Mouse (Mus musculus) kidney, embryonic 15.5 days (tissue): ENCODE measurements at regions not wholly inside any gene's neighbourhood (a gene's known extent, or its start where the extent isn't known, plus 50 kb on each side); places are given as distances from the start of the nearest gene placed in this dataset.
"Not testable (repeated sequence)": the region's sequence is repeated elsewhere in the genome, so short reads cannot be mapped to it uniquely, and the experiment has no call there.

Experiments
- ATAC-seq: fragments of 200-750 bp; cut with Nextera tagmentation; replicated peaks from 2 replicates; pipeline ENCODE4 v1.8.0; 2017; ENCODE audit warnings: moderate TSS enrichment; ENCODE audit not compliant: low FRiP score
- H3K27ac ChIP-seq: fragments of 300-500 bp; sonication (generic); 2 replicates; pipeline ENCODE4 v1.5.1; 2015; ENCODE audit warnings: mild to moderate bottlenecking, inconsistent platforms
- H3K27me3 ChIP-seq: fragments of 300-500 bp; sonication (generic); 2 replicates; pipeline ENCODE4 v1.6.1; 2015; ENCODE audit warnings: inconsistent platforms
- H3K36me3 ChIP-seq: fragments of 300-500 bp; sonication (generic); 2 replicates; pipeline ENCODE4 v1.6.1; 2015; ENCODE audit warnings: inconsistent platforms
- H3K4me1 ChIP-seq: fragments of 300-500 bp; sonication (generic); 2 replicates; pipeline ENCODE4 v1.6.1; 2015; ENCODE audit warnings: inconsistent platforms
- H3K4me2 ChIP-seq: fragments of 300-500 bp; sonication (generic); 2 replicates; pipeline ENCODE4 v1.6.1; 2015; ENCODE audit warnings: moderate library complexity, mild to moderate bottlenecking, inconsistent platforms
- H3K4me3 ChIP-seq: fragments of 300-500 bp; sonication (generic); replicated peaks from 2 replicates; pipeline ENCODE4 v1.5.1; 2015; ENCODE audit warnings: mild to moderate bottlenecking, inconsistent platforms
- H3K9ac ChIP-seq: fragments of 300-500 bp; sonication (generic); 2 replicates; pipeline ENCODE4 v1.6.1; 2015; ENCODE audit warnings: mild to moderate bottlenecking, inconsistent platforms
- H3K9me3 ChIP-seq: fragments of 300-500 bp; sonication (generic); replicated peaks from 2 replicates; pipeline ENCODE4 v1.6.1; 2016; ENCODE audit warnings: inconsistent platforms
- WGBS: fragments of 180-500 bp; shearing (Covaris S2); methylation state at CpG from one replicate; pipeline ENCODE4 v1.1.7; 2015; ENCODE audit warnings: mixed read lengths; 5-methylcytosine and 5-hydroxymethylcytosine counted together

DNA sequence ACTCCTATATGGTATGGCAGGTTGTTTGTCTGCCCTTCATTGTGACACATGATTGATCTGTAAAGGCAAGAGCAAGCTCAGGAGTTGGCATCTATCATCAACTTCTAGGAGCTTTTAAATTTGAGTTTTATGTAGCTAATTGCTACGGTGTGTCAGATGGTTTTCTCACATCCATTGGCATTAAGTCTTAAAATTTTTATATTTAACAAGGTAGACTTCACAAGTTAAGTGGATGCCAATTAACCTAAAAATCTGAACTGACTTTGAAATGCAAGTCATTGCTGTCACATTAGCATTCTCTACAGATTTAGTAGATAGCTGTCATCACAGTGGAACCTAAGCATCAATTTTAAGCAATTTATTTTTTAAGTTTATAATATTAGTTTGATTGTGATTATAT lies 345.5 kb downstream of the Hdgfl1 start:
- Histone ChIP-seq H3K27ac (no peak overlapping the region), H3K27me3 (no peaks in the 10 kb centered on the region), H3K4me3 (no peak overlapping the region), H3K9ac (no peak overlapping the region), H3K9me3 (no peaks in the 10 kb centered on the region), H3K36me3 (no peaks in the 10 kb centered on the region), H3K4me2 (no peak overlapping the region), H3K4me1 (no peaks in the 10 kb centered on the region)
- no peak for ATAC-seq
- 84% methylated on average over 1 of the region's 1 CpGs for WGBS

DNA sequence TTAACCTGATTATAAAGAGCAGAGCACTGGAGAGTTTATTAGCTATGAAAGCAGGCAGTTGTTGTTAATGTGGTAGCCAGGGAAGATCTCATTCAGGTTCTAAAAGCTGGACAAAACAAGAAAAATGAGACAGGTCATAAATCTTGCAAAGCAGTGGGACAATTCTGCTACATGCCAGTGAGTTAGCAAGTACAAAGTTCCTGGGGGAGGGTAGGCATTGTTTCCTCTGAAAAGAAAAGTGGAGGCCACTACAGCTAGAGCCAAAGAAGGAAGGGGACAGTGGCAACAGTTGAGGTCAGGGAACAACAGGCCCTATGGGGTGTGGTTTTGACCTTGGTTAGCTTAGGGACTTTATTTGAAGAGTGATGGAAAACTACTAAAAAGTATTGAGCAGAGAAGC lies 364.2 kb downstream of the Hdgfl1 start:
- Histone ChIP-seq H3K4me3 (no peak overlapping the region), H3K9me3 (no peaks in the 10 kb centered on the region), H3K4me1 (no peaks in the 10 kb centered on the region), H3K4me2 (no peak overlapping the region), H3K27me3 (no peaks in the 10 kb centered on the region), H3K27ac (0 out of 2 replicates have a peak overlapping the region, but pooled peaks have one; percentile 13), H3K9ac (no peak overlapping the region), H3K36me3 (no peaks in the 10 kb centered on the region)
- ATAC-seq: 0 out of 2 replicates have a peak, but pooled peaks have one; percentile 36

DNA sequence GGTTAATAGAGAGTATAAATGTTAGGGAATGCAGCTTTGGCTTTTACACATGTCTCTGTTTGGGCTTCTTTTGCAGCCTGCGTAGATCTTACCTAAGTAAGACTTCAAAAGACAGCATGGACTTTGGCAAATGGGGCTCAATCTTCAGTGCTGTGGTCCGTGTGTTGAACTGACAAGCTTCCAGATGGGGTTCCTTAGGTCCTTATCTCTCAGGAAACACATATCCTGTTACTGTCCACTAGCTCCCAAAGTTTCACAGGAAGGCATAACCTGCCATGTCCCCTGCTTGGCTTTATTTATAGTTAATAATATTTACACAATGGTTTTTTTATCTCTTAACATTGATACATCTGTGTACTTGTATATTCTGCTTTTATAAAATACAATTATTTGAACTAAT lies 365.3 kb downstream of the Hdgfl1 start:
- no peak overlapping the region for H3K27ac ChIP-seq
- WGBS: 52% methylated on average over 2 of the region's 2 CpGs
- H3K4me2 ChIP-seq: no peak overlapping the region
- no peaks in the 10 kb centered on the region for H3K9me3 ChIP-seq
- H3K4me1 ChIP-seq: no peaks in the 10 kb centered on the region
- H3K4me3 ChIP-seq: no peak overlapping the region
- H3K9ac ChIP-seq: no peak overlapping the region
- no peaks in the 10 kb centered on the region for H3K27me3 ChIP-seq
- H3K36me3 ChIP-seq: no peaks in the 10 kb centered on the region
- no peak for ATAC-seq

DNA sequence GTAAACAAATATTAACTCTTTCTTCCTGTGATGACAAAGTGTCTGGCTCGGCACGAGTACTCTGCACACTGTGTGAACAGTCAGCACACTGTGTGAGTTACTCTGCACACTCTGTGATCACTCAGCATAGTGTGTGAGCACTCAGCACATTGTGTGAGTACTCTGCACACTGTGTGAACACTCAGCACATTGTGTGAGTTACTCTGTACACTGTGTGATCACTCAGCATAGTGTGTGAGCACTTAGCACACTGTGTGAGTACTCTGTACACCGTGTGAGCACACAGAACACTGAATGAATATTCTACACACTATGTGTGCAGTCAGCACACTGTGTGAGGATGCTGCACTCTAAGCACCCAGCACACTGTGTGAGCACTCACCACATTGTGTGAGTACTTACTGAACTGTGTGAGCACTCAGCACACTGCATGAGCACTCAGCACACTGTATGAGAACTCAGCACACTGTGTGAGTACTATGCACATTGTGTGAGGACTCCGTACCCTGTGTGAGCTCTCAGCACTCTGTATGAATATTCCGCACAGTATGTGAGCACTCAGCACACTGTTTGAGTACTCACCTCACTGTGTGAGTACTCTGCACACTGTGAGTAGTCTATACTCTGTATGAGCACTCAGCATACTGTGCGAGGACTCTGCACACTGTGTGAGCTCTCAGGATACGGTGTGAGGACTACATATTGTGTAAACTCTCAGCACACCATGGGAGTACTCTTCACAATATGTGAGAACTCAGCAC lies 381.9 kb downstream of the Hdgfl1 start:
- Histone ChIP-seq H3K4me1 (0 out of 2 replicates have a peak, but pooled peaks cover 4% of the 10 kb centered on the region), H3K9me3 (no peaks in the 10 kb centered on the region), H3K36me3 (no peaks in the 10 kb centered on the region), H3K9ac (no peak overlapping the region), H3K4me3 (no peak overlapping the region), H3K27me3 (no peaks in the 10 kb centered on the region), H3K27ac (no peak overlapping the region), H3K4me2 (no peak overlapping the region)
- 87% methylated on average over 7 of the region's 7 CpGs for WGBS
- peak; percentile 15; the same call in 1 of the 2 replicates for ATAC-seq

DNA sequence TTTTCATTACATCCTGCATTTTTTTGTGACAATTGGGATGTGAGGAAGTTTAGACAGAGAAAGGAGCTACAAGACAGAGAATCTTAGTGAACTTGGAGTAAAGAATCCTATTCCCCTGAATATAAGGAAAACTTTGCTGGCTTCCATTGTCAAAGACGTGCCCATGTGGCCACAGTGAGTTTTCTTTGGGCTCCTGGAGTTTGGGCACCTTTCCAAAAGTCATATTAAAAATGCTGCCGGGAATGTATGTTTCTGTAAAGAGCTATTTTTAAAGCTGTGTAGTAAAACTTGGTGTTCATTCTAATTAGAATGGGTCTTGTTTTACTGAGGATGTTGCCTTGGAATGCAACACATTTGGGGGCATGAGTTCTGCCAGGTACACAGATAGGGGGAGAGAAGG lies 387.3 kb downstream of the Hdgfl1 start:
- 0 out of 2 replicates have a peak, but pooled peaks cover 4% of the 10 kb centered on the region for H3K4me1 ChIP-seq
- H3K9ac ChIP-seq: no peak overlapping the region
- no peaks in the 10 kb centered on the region for H3K27me3 ChIP-seq
- no peak overlapping the region for H3K27ac ChIP-seq
- no peak overlapping the region for H3K4me2 ChIP-seq
- H3K4me3 ChIP-seq: no peak overlapping the region
- no peak for ATAC-seq
- H3K9me3 ChIP-seq: no peaks in the 10 kb centered on the region
- WGBS: 59% methylated on average over 2 of the region's 2 CpGs
- H3K36me3 ChIP-seq: no peaks in the 10 kb centered on the region

DNA sequence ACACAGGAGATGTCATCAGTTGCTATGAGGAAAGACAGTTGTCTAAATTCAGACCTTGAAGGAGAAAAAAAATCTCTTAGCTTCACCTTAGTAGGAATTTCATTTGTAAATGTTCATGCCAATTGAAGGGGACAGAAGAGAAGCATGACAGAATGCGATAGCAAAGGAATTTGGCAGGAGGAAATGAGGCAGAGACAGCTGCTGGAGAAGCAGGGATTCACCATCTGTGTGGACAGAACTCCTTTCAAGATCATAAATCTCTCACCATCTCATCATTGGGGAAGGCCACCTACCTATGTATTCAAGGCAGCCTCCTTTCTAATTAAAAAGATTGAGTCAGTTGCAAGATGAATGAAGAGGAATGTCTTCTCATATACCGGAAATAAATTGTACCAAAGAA lies 387.8 kb downstream of the Hdgfl1 start:
- 0 out of 2 replicates have a peak, but pooled peaks cover 4% of the 10 kb centered on the region for H3K4me1 ChIP-seq
- no peaks in the 10 kb centered on the region for H3K9me3 ChIP-seq
- no peaks in the 10 kb centered on the region for H3K27me3 ChIP-seq
- 63% methylated on average over 2 of the region's 2 CpGs for WGBS
- H3K36me3 ChIP-seq: no peaks in the 10 kb centered on the region
- H3K4me3 ChIP-seq: no peak overlapping the region
- H3K9ac ChIP-seq: no peak overlapping the region
- no peak overlapping the region for H3K27ac ChIP-seq
- no peak for ATAC-seq
- H3K4me2 ChIP-seq: no peak overlapping the region

DNA sequence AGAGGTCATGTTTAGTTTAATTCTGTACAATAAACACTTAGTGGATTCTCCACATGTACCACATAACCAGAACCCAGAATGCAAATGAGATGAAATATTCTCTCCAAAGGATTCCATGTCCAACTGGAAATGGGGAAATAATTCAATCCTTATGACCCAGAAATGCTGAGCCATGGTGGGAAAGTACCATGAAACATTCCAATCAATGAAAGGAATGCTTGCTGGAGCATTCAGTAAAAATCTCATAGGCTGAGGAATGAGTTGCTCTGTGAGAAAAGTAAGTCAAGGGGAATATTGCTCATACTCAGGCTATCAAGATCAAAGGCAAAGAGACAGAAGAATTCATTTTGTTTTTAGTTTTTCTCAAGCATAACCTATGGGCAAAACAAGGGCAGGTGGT lies 394.4 kb downstream of the Hdgfl1 start:
- H3K36me3 ChIP-seq: no peaks in the 10 kb centered on the region

DNA sequence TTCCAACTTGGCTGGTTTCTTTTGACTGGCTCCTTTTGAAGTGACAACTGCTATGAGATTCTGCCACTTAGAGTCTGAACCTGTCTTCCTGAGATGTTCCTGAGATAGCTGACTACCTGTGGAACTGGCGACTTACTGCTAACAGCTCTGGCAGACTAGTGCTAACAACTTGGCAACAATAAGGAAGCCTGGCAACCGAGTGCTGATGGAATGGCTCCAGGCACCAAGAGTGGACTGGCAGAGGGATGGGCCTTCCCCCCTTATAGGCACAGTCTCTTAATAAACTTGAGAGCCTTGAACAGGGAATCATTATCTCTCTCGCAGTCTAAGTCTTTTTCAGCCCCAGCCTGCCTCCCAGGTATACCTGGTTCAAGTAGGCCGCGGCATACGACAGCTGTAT lies 404.1 kb downstream of the Hdgfl1 start:
- H3K27ac ChIP-seq, H3K4me2 ChIP-seq, ATAC-seq, H3K27me3 ChIP-seq, H3K4me3 ChIP-seq, H3K36me3 ChIP-seq, H3K9me3 ChIP-seq, H3K4me1 ChIP-seq, H3K9ac ChIP-seq: not testable (repeated sequence)
- WGBS: 87% methylated on average over 6 of the region's 6 CpGs

More for the DNA sequence above, 394.4 kb downstream of the Hdgfl1 start:
- Histone ChIP-seq H3K9me3 (no peaks in the 10 kb centered on the region), H3K9ac (no peak overlapping the region), H3K4me2 (no peak overlapping the region), H3K4me1 (no peaks in the 10 kb centered on the region), H3K4me3 (no peak overlapping the region), H3K27ac (no peak overlapping the region), H3K27me3 (no peaks in the 10 kb centered on the region)
- ATAC-seq: no peak

DNA sequence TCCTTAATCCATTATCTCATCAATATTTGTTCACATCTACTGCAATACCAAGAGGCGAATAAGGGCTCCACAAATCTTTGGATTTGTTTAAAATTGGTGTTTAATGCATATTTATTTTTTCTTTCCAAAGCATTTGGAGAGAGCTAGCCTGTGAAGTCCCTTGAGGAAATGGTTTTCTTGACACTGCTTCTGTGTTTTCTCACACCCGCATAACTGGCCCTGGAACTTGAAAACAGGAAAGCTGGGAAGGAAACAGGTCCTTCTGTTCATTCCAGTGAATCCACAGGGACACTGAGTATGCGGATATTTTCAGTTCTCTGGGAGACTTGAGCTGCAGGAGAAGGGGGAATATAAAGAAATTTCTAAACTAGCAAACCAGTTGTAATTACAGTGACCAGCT lies 413.6 kb downstream of the Hdgfl1 start:
- no peak overlapping the region for H3K4me3 ChIP-seq
- H3K4me2 ChIP-seq: no peak overlapping the region
- H3K9ac ChIP-seq: no peak overlapping the region
- no peaks in the 10 kb centered on the region for H3K9me3 ChIP-seq
- no peaks in the 10 kb centered on the region for H3K36me3 ChIP-seq
- no peaks in the 10 kb centered on the region for H3K27me3 ChIP-seq
- ATAC-seq: no peak
- H3K27ac ChIP-seq: no peak overlapping the region
- WGBS: 62% methylated on average over 3 of the region's 3 CpGs
- H3K4me1 ChIP-seq: no peaks in the 10 kb centered on the region

DNA sequence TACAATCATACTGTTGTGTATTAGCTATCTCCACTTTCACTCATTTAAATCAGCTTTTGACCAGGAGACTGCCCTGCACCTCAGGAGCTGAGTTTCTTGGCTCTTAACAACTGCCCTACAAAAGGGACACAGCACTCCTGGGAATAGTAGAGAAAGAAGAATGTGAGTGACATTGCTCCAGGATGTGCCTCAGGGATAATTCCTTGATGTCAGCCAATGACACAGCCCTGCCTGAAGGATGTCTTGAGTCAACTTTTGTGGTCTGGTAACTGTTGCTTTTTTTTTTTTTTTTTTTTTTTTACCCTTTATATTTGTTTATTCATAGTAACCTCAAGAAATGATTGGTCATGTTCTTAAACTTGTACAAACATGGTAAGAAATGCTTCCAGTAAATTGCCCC lies 415.5 kb downstream of the Hdgfl1 start:
- Histone ChIP-seq H3K4me2 (no peak overlapping the region), H3K9ac (no peak overlapping the region), H3K4me1 (no peaks in the 10 kb centered on the region), H3K27ac (no peak overlapping the region), H3K4me3 (no peak overlapping the region), H3K9me3 (no peaks in the 10 kb centered on the region), H3K36me3 (no peaks in the 10 kb centered on the region), H3K27me3 (no peaks in the 10 kb centered on the region)
- no peak for ATAC-seq

DNA sequence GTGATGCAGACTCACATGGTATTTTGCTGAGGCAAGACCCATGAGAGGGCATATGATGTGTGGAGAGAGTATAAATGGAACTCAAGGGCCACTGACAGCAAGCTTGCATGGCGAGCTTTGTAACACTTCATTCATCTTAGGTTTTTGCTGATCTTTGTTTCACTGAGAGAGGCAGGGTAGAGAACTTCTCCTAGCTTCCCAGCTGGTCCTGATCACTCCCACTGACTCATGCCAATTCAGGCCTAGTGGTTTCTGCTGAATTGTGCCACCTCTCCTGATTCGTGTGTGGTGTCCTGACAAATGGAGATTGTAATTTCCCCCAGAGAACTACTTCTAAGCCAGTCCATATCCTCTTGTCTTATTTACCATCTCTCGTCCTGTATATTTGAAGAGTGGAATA lies 419.5 kb downstream of the Hdgfl1 start:
- H3K9me3 ChIP-seq: no peaks in the 10 kb centered on the region
- H3K4me3 ChIP-seq: no peak overlapping the region
- H3K9ac ChIP-seq: no peak overlapping the region
- H3K4me1 ChIP-seq: no peaks in the 10 kb centered on the region
- no peaks in the 10 kb centered on the region for H3K27me3 ChIP-seq
- WGBS: 88% methylated on average over 3 of the region's 3 CpGs
- no peak overlapping the region for H3K4me2 ChIP-seq
- no peaks in the 10 kb centered on the region for H3K36me3 ChIP-seq
- H3K27ac ChIP-seq: no peak overlapping the region
- ATAC-seq: no peak

DNA sequence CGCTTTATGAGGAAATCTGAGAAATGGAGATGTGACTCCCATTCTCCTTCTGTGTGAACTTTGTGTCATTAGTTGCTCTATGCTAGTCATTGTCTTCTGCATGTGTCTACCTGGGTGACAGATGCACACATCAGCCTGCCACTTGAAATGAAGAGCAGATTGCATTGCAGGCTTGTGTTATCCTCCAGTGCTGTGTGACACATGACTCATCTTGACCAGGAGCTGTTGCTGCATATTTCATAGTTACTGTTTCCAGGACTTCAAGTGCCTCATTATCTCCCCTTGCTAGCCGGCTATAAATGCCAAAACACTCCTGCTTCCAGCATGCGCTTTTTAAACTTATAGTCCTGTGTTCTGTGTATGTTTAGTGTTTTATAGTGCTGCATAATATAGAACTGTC lies 431.2 kb downstream of the Hdgfl1 start:
- Histone ChIP-seq H3K4me1 (no peaks in the 10 kb centered on the region), H3K27ac (no peak overlapping the region), H3K27me3 (no peaks in the 10 kb centered on the region), H3K4me2 (no peak overlapping the region), H3K36me3 (no peaks in the 10 kb centered on the region), H3K4me3 (no peak overlapping the region), H3K9me3 (no peaks in the 10 kb centered on the region), H3K9ac (no peak overlapping the region)
- 77% methylated on average over 3 of the region's 3 CpGs for WGBS
- no peak for ATAC-seq

DNA sequence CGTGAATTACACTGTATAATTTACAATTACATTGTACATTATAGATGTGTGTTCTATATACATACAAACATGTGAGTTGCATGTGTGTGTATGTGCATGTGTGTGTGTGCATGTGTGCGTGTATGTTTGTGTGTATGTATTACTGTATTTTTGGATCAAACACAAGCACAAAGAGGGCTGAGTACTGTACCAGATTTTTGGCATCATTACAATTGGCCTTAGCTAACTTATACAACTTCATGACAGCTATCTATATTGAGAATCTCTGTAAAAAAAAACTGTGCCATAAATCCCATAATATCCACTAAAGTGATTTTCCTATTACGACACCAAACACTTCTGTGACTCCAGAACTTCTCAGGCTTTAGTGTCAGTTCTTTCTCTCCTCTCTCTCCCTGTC lies 444.9 kb downstream of the Hdgfl1 start:
- WGBS: 78% methylated on average over 3 of the region's 3 CpGs
- Histone ChIP-seq H3K4me3 (no peak overlapping the region), H3K36me3 (no peaks in the 10 kb centered on the region), H3K4me2 (no peak overlapping the region), H3K9ac (no peak overlapping the region), H3K27ac (no peak overlapping the region), H3K4me1 (no peaks in the 10 kb centered on the region), H3K9me3 (no peaks in the 10 kb centered on the region), H3K27me3 (no peaks in the 10 kb centered on the region)
- ATAC-seq: no peak
